Mouse (Mus musculus) retina, postnatal 1 day (tissue): ENCODE measurements around the gene Eml1.

Experiments
- DNase-seq: peaks from one replicate; pipeline ENCODE4 v3.0.0-alpha.2; 2012

Gene Eml1

GRCm38 (mm10) chr12:108422858-108423631 lies 52.3 kb downstream of the Eml1 start:
- peak; percentile 94 for DNase-seq

DNA sequence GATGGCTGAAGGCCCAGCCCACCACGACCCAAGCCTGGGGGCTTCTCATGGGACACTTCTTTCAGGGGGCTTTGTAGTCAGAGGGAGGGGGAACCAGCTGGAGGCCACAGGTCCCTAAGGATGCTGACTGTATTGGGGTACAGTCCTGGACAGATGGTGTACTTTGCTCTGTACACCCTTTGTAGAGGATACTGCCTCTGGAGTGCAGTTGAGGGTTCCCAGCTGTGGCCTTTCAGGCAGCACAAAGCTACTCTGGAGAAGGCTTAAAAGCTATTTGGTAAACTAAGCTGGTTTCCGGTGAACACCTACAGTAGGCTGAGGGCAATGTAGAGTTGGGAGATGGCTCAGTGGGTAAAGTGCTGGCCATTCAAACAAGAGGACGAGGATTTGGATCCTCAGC lies 60.2 kb downstream of the Eml1 start:
- DNase-seq = no peak

DNA sequence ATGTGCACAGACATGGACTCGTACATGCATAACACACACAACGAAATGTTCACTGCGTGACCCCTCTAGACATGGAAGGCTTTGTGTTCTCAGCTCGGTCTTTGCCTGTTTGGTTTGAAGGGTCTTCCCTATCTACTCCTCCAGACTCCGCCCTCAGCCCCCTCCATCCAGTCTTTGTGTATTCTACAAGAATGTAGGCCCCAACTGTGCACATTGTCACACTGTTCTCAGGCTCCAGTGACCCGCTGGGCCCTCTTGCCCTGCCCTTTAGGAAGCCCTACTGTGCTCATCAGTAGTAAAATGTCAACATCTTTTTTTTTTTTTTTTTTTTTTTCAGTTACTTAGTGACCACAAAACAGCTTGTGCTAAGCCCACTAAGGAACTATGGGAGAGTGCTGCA lies 61.0 kb downstream of the Eml1 start:
- DNase-seq = peak; percentile 65

GRCm38 (mm10) chr12:108432578-108432977 lies 61.8 kb downstream of the Eml1 start:
- DNase-seq = peak; percentile 73

DNA sequence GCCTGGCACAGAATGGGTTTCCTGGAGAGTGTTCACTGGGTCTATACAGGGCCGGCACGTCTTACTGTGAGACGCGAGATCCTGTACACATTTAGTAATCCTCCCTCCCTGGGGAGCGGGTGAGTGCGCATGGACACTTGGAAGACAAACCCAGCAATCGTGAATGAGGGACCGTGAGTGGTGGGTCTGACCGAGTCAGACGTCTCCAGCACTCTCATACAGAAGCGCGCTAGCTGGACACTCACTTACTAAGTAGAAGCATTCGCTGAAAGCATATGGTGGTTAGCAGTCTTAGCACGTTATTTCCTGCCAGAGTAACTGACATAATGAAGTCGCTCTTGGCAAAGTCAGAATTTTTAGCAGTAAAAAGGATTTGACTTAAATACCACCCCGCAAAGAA lies 62.3 kb downstream of the Eml1 start:
- DNase-seq = peak; percentile 53

DNA sequence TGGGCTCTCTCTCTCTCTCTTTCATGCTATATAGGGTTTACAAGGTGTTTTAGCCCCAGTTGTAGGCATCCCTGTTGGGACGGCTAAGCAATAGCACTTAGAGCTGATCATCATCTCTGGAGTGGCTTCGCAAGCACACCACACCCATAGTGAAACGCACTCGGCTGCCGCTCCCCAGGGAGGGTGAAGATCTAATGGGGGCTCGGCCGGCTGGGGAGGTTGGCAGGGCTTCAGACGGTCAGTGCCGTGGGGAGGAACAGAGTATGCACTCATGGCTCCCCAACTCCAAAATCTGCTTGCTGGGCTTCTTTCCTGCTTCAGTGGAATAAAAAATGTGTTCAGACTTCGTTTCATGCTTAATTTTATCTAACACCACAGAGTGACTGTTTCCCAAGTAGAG lies 62.7 kb downstream of the Eml1 start:
- no peak for DNase-seq

DNA sequence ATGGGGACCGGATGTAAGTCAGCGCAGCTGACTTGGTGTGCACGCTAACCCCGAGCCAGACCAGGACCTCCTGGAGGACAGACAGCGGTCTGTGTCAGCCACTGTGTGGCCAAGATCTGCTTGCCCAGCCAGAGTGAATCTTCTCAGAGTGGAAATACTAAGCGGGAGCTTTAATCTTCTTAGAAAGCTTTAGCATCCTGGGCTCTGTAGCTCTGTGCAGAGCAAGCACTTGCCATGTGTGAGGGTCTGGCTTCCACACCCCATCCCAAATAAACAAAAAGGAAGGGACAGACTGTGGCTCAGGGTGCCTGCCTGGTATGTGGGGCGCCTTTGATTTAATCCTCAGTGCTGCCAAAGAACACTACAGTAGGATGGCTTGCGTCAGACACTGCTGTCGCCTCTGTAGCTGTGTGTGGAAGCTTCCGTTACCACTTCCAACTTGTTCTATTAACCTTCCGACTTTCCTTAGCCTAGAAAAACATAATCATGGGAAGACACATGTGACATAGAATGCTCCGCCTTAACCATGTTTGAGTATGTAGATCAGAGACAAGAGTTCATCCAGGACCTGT lies 64.8 kb downstream of the Eml1 start:
- DNase-seq = peak; percentile 59

GRCm38 (mm10) chr12:108436029-108436923 lies 65.5 kb downstream of the Eml1 start:
- DNase-seq = peak; percentile 45

DNA sequence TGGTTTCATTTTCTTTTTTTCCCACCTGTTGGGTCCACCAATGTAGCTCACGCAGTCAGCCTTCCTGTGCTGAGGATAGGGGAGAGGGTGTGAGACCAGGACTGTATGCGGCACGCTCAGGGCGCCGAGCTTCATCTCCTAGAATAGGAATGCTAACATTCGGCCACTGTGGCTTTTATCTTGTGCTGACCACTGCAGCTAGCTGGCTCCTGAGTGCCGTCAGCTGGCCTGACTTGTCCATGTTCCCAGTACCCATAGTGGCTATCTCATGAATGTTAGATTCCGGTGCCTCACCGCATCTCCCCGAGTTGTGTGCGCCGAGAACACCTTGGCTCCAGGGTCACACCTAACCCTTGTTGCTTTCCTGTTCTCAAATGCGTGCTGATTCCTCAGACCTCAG lies 66.7 kb downstream of the Eml1 start:
- no peak for DNase-seq

DNA sequence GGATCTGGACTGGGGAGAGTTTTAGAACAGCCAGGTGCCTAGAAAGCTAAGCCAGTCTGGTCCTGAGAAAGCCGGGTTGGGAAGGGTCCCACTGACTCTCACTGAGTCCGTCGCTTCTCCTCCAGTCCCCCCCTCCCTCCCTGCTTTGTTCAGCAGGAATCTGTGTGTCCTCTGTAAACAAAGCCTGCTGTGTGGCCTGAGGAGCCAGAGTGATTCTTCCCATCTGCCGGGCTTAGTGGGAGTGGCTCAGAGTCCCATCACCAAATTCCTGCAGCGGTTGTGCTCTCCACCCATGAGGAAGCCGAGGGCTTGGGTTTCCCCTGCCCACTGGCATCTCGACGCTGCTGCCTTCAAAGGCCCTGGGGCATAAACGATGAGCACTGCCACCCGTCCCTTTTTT lies 72.5 kb downstream of the Eml1 start:
- peak; percentile 94 for DNase-seq

- DNase-seq = no peak
Measured at GRCm38 (mm10) chr12:108443708-108444107, 73.0 kb downstream of the Eml1 start.

GRCm38 (mm10) chr12:108444166-108445115 lies 73.7 kb downstream of the Eml1 start:
- DNase-seq = peak; percentile 81

- DNase-seq = no peak
Measured at GRCm38 (mm10) chr12:108446721-108447120, 76.0 kb downstream of the Eml1 start.

- no peak for DNase-seq
Measured at GRCm38 (mm10) chr12:108448396-108448795, 77.6 kb downstream of the Eml1 start.

DNA sequence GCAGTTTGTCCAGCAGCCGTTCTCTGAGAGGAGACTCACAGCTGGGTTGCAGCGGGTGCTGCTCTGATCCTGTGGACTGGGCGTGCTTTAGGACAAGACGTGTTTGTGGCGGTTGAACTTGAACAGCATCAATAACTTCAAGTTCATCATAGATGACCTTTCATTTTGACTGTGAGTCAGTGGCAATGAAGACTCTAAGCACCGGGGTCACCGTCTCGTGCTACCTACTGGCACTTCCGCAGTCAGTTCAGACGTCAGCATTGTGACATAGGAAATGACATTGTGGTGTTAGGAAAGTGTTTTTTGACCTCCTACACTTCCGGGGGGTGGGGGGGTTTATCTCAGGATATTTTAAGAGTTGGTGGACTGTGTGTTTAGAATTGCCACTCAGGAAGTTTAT lies 79.2 kb downstream of the Eml1 start:
- no peak for DNase-seq

- peak; percentile 43 for DNase-seq
Measured at GRCm38 (mm10) chr12:108450546-108450945, 79.8 kb downstream of the Eml1 start.

DNA sequence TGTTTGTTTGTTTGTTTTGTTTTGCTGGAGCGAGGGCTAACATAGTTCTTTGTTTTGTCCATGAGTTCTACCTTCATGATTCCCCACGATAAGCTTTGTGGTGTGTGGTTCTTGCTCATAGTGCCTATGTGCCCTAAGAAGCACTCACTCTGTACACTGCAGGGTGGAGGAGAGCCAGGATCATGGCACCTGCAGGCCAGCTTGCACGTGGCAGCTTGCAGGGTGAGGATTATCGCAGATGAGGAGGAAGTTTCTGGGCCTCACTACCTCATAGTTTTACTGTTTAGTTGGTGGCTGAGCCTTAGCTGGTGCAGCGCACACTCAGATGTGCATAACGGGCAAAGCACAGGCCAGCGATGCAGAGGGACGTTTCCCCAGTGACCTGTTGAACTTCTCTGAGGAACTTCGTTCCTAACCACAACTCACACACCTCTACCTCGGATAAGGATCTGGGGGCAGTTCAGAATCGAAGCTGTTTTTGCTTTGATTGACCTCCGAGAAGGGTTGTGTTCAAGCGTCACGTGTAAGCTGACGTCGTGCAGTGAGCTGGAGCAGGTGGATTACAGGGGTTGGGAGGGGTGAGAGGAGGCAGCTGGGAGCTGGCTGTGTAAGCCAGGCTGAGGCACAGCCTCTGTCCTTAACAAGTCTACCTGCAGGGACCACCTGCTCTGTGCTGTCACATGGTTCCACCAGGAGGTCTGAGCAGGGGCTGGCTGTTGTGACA lies 81.6 kb downstream of the Eml1 start:
- DNase-seq = peak; percentile 65

GRCm38 (mm10) chr12:108453561-108454044 lies 82.8 kb downstream of the Eml1 start:
- peak; percentile 27 for DNase-seq

DNA sequence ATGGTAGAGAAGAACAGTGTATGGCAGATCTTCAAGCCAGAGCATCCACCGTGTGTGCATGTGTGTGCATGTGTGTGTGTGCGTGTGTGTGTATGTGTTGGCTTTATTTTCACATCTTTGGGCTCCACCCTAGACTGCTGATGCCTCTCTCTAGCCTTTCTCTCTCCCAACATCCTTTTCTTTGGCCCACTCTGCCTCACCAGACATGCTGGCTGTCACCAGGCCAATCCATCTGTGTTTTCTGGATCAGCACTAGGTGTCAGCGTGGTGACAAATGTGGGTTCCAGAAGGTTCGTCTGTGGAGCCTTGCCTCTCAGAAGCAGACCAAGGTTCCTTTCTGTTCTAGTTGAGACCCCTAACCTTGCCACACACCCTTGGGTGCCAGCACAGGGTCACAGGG lies 84.2 kb downstream of the Eml1 start:
- no peak for DNase-seq

DNA sequence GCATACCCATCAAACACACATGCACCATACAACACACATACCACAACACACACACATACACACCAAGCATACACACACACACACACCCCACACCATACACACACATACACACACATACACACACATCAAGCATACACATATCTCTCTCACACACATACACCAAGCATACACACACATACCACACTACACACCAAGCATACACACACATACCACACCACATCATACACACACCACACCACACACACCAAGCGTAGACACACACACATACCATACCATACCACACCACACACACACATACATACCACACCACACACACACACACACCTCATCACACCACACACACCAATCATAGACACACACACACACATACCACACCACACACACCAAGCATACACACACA lies 102.1 kb downstream of the Eml1 start:
- DNase-seq = no peak

- no peak for DNase-seq
Measured at GRCm38 (mm10) chr12:108474440-108474839, 103.7 kb downstream of the Eml1 start.

DNA sequence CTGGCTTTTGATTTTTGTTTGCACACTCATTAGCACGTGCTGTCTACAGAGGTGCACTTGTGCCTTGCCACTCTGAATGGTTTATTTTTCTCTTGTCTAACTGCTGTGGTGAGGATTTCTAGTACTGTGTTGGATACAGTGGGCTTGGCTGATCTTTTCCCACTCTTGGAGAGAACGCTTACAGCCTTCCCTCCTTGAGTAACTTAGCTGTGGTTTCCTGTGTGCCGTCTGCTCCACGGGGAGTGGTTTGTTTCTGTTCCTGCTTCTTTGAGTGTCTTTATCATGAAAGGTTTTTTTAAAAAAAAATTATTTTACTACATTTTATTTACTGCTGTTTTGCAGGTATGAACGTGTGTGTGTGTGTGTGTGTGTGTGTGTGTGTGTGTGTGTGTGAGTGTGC lies 108.0 kb downstream of the Eml1 start:
- DNase-seq = no peak
